Mouse (Mus musculus): ENCODE data around the gene Kcna5. TPM values are rescaled to one million over a fixed set of nuclear protein-coding genes. Genes with fewer than 3 reads are reported as not detected.
A peak's percentile ranks its signal among the peaks of the same experiment; 100 is the strongest.

Kcna5 gene
- total RNA-seq, 1 experiment: not detected

- Histone ChIP-seq H3K9me3 (ENCODE audit: control insufficient read depth, insufficient read depth, low read depth, low read length) (no peaks in the 10 kb centered on the region), H3K36me3 (ENCODE audit: control insufficient read depth, insufficient read depth, low read length, poor library complexity, severe bottlenecking) (no peaks in the 10 kb centered on the region), H3K9ac (ENCODE audit: insufficient read depth, low read depth, low read length, poor library complexity, severe bottlenecking) (no peak overlapping the region), H3K4me1 (ENCODE audit: control insufficient read depth in 2 of 2, insufficient read depth in 2 of 2, low read length in 2 of 2, poor library complexity in 1 of 2) (no peaks in the 10 kb centered on the region), H3K27ac (ENCODE audit: insufficient read depth, low read depth, low read length, poor library complexity, severe bottlenecking) (no peak overlapping the region), H3K4me3 (ENCODE audit: insufficient read depth in 1 of 2, low read depth in 1 of 2, low read length in 2 of 2, poor library complexity in 1 of 2, severe bottlenecking in 1 of 2) (no peak overlapping the region)
- no peak for TF ChIP-seq HCFC1 (IDR thresholded peaks at IDR 0.05; ENCODE audit: borderline replicate concordance, insufficient read depth, low read length)
- TF ChIP-seq MAFK (IDR thresholded peaks at IDR 0.05; ENCODE audit: insufficient read depth, low read depth, low read length): no peak
- TF ChIP-seq CHD2 (IDR thresholded peaks at IDR 0.05; ENCODE audit: low read depth, low read length): no peak
- no peak for TF ChIP-seq ZC3H11A (IDR thresholded peaks at IDR 0.05; ENCODE audit: borderline replicate concordance, low read depth, low read length)
- TF ChIP-seq ZNF384 (IDR thresholded peaks at IDR 0.05; ENCODE audit: low read depth, low read length): no peak
- no peak for DNase-seq (ENCODE audit: low read depth, low spot score)
- in situ Hi-C loops (cut with MboI; ENCODE audit: low sequenced_read_pairs in 2 of 2, unreplicated experiment in 2 of 2): loop anchor here in 1 of 2 experiments (5.0 kb wide), 1 partner anchor 48 kb away; no protein-coding TSS in a partner anchor
Measured at GRCm38 (mm10) chr6:126503920-126504319, 31.3 kb downstream of the Kcna5 start.

- no peak for TF ChIP-seq HCFC1 (IDR thresholded peaks at IDR 0.05; ENCODE audit: borderline replicate concordance, insufficient read depth, low read length)
- no peak for TF ChIP-seq ZNF384 (IDR thresholded peaks at IDR 0.05; ENCODE audit: low read depth, low read length)
- no peak for TF ChIP-seq ZC3H11A (IDR thresholded peaks at IDR 0.05; ENCODE audit: borderline replicate concordance, low read depth, low read length)
- TF ChIP-seq MAFK (IDR thresholded peaks at IDR 0.05; ENCODE audit: insufficient read depth, low read depth, low read length): no peak
- TF ChIP-seq CHD2 (IDR thresholded peaks at IDR 0.05; ENCODE audit: low read depth, low read length): no peak
- Histone ChIP-seq H3K4me3 (ENCODE audit: insufficient read depth in 1 of 2, low read depth in 1 of 2, low read length in 2 of 2, poor library complexity in 1 of 2, severe bottlenecking in 1 of 2) (no peak overlapping the region), H3K36me3 (ENCODE audit: control insufficient read depth, insufficient read depth, low read length, poor library complexity, severe bottlenecking) (no peaks in the 10 kb centered on the region), H3K27ac (ENCODE audit: insufficient read depth, low read depth, low read length, poor library complexity, severe bottlenecking) (no peak overlapping the region), H3K4me1 (ENCODE audit: control insufficient read depth in 2 of 2, insufficient read depth in 2 of 2, low read length in 2 of 2, poor library complexity in 1 of 2) (no peaks in the 10 kb centered on the region), H3K9ac (ENCODE audit: insufficient read depth, low read depth, low read length, poor library complexity, severe bottlenecking) (no peak overlapping the region), H3K9me3 (ENCODE audit: control insufficient read depth, insufficient read depth, low read depth, low read length) (no peaks in the 10 kb centered on the region)
- in situ Hi-C loops (cut with MboI; ENCODE audit: low sequenced_read_pairs in 2 of 2, unreplicated experiment in 2 of 2): loop anchor here in 1 of 2 experiments (5.0 kb wide), 1 partner anchor 50 kb away; no protein-coding TSS in a partner anchor
- no peak for DNase-seq (ENCODE audit: low read depth, low spot score)
Measured at GRCm38 (mm10) chr6:126502691-126503301, 32.4 kb downstream of the Kcna5 start.

- in situ Hi-C loops (cut with MboI; ENCODE audit: low sequenced_read_pairs in 2 of 2, unreplicated experiment in 2 of 2): loop anchor here in 1 of 2 experiments (5.0 kb wide), 1 partner anchor 51 kb away; no protein-coding TSS in a partner anchor
- DNase-seq (ENCODE audit: low read depth, low spot score): no peak
- Histone ChIP-seq H3K36me3 (ENCODE audit: control insufficient read depth, insufficient read depth, low read length, poor library complexity, severe bottlenecking) (no peaks in the 10 kb centered on the region), H3K9me3 (ENCODE audit: control insufficient read depth, insufficient read depth, low read depth, low read length) (no peaks in the 10 kb centered on the region), H3K9ac (ENCODE audit: insufficient read depth, low read depth, low read length, poor library complexity, severe bottlenecking) (no peak overlapping the region), H3K4me1 (ENCODE audit: control insufficient read depth in 2 of 2, insufficient read depth in 2 of 2, low read length in 2 of 2, poor library complexity in 1 of 2) (peaks cover 0 to 2% of the 10 kb centered on the region in 2 experiments; a peak in 1 of 4 replicates), H3K27ac (ENCODE audit: insufficient read depth, low read depth, low read length, poor library complexity, severe bottlenecking) (no peak overlapping the region), H3K4me3 (ENCODE audit: insufficient read depth in 1 of 2, low read depth in 1 of 2, low read length in 2 of 2, poor library complexity in 1 of 2, severe bottlenecking in 1 of 2) (no peak overlapping the region)
- TF ChIP-seq MAFK (IDR thresholded peaks at IDR 0.05; ENCODE audit: insufficient read depth, low read depth, low read length): no peak
- TF ChIP-seq ZNF384 (IDR thresholded peaks at IDR 0.05; ENCODE audit: low read depth, low read length): no peak
- no peak for TF ChIP-seq ZC3H11A (IDR thresholded peaks at IDR 0.05; ENCODE audit: borderline replicate concordance, low read depth, low read length)
- no peak for TF ChIP-seq HCFC1 (IDR thresholded peaks at IDR 0.05; ENCODE audit: borderline replicate concordance, insufficient read depth, low read length)
- TF ChIP-seq CHD2 (IDR thresholded peaks at IDR 0.05; ENCODE audit: low read depth, low read length): no peak
Measured at GRCm38 (mm10) chr6:126500985-126501384, 34.2 kb downstream of the Kcna5 start.

GRCm38 (mm10) chr6:126500088-126500487 is 35.1 kb downstream of the Kcna5 start:
- H3K4me3 ChIP-seq (ENCODE audit: insufficient read depth in 1 of 2, low read depth in 1 of 2, low read length in 2 of 2, poor library complexity in 1 of 2, severe bottlenecking in 1 of 2): no peak overlapping the region

More at GRCm38 (mm10) chr6:126500088-126500487, 35.1 kb downstream of the Kcna5 start:
- in situ Hi-C loops (cut with MboI; ENCODE audit: low sequenced_read_pairs in 2 of 2, unreplicated experiment in 2 of 2): loop anchor here in 1 of 2 experiments (5.0 kb wide), 1 partner anchor 52 kb away; no protein-coding TSS in a partner anchor
- H3K4me1 ChIP-seq (ENCODE audit: control insufficient read depth in 2 of 2, insufficient read depth in 2 of 2, low read length in 2 of 2, poor library complexity in 1 of 2): peaks cover 0 to 2% of the 10 kb centered on the region in 2 experiments; a peak in 1 of 4 replicates
- no peaks in the 10 kb centered on the region for H3K36me3 ChIP-seq (ENCODE audit: control insufficient read depth, insufficient read depth, low read length, poor library complexity, severe bottlenecking)
- no peaks in the 10 kb centered on the region for H3K9me3 ChIP-seq (ENCODE audit: control insufficient read depth, insufficient read depth, low read depth, low read length)
- no peak overlapping the region for H3K27ac ChIP-seq (ENCODE audit: insufficient read depth, low read depth, low read length, poor library complexity, severe bottlenecking)
- peak; percentile 44 for DNase-seq (ENCODE audit: low read depth, low spot score)
- TF ChIP-seq MAFK (IDR thresholded peaks at IDR 0.05; ENCODE audit: insufficient read depth, low read depth, low read length) (no peak), HCFC1 (IDR thresholded peaks at IDR 0.05; ENCODE audit: borderline replicate concordance, insufficient read depth, low read length) (no peak), CHD2 (IDR thresholded peaks at IDR 0.05; ENCODE audit: low read depth, low read length) (no peak), ZNF384 (IDR thresholded peaks at IDR 0.05; ENCODE audit: low read depth, low read length) (no peak), ZC3H11A (IDR thresholded peaks at IDR 0.05; ENCODE audit: borderline replicate concordance, low read depth, low read length) (peak; percentile 64; the same call in 1 of the 2 replicates)
- H3K9ac ChIP-seq (ENCODE audit: insufficient read depth, low read depth, low read length, poor library complexity, severe bottlenecking): no peak overlapping the region

Data from ES-E14 (cell line).